Mouse (Mus musculus) testis, adult 2 months (tissue): ENCODE results near the gene Atxn1.

Source experiments
- CTCF ChIP-seq: fragments of 200-500 bp; IDR thresholded peaks from 2 replicates; pipeline ENCODE4 v1.5.1; 2012; ENCODE audit warnings: low read depth, mild to moderate bottlenecking, inconsistent platforms, low read length, moderate library complexity; ENCODE audit not compliant: control insufficient read depth, insufficient read depth, insufficient replicate concordance
- POLR2A ChIP-seq: fragments of 200-500 bp; IDR thresholded peaks from 2 replicates; pipeline ENCODE4 v1.6.1; 2012; ENCODE audit warnings: low read depth, mild to moderate bottlenecking, inconsistent platforms, low read length, moderate library complexity; ENCODE audit not compliant: control insufficient read depth

- TF ChIP-seq CTCF (no peak), POLR2A (no peak)
Measured at GRCm38 (mm10) chr13:45718850-45719249, 246.0 kb downstream of the Atxn1 start.
